Mouse (Mus musculus) T-helper 2 cell (primary cell): ENCODE data around the gene Olfr1061.
"Not testable (repeated sequence)": the region's sequence is repeated elsewhere in the genome, so short reads cannot be mapped to it uniquely, and the experiment has no call there.

ENCODE experiments used
- in situ Hi-C: fragments of 300-600 bp; cut with MboI, MseI; formaldehyde crosslinking; loops from one replicate; pipeline ENCODE4 v1.15.1; 2025; ENCODE audit warnings: high pct_unique_total_duplicates

The Olfr1061 gene

DNA sequence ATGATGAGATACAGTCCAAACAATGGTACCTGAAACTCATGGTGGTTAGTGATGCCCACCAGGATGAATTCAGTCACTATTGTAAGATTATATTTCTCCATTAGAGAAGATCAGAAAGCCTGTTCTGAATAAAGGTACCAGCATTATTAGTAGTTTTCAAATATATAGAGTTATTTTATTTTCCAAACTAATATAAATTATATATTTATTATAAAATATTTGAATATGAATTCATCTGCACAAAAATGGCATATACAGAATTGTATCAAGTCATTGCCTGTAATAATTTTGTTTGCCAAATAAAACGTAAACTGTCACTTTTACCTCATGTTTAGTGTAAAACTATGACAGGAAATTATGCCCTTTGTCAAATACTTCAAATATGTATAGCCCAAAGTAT lies at the start of gene Olfr1061:
Olfr1061 (minus strand) TSS at position 101 of the 400 bp plus-strand sequence.
- in situ Hi-C loops = no loop called here

DNA sequence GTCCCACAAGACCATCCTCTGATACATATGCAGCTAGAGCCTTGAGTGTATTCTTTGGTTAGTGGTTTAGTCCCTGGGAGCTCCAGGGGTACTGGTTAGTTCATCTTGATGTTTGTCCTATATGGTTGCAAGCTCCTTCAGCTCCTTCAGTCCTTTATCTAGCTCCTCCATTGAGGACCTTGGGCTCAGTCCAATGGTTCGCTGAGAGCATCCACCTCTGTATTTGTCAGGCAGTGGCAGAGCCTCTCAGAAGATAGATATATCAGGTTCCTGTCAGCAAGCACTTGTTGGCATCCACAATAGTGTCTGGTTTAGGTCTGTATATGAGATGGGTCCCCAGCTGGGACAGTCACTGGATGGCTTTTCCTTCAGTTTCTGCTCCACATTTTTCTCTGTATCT lies 46.6 kb upstream of the Olfr1061 start:
- in situ Hi-C loops = no loop called here

DNA sequence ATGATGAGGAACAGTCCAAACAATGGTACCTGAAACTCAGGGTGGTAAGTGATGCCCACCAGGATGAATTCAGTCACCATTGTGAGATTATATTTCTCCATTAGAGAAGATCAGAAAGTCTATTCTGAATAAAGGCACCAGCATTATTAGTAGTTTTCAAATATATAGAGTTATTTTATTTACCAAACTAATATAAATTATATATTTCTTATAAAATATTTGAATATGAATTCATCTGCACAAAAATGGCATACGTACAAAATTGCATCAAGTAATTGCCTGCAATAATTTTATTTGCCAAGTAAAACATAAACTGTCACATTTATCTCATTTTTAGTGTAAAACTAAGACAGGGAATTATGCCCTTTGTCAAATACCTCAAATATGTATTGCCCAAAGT lies 42.3 kb upstream of the Olfr1061 start, which contains the start of gene Olfr1066:
Olfr1066 (minus strand) TSS at position 101 of the 400 bp plus-strand sequence.
- in situ Hi-C loops = no loop called here

DNA sequence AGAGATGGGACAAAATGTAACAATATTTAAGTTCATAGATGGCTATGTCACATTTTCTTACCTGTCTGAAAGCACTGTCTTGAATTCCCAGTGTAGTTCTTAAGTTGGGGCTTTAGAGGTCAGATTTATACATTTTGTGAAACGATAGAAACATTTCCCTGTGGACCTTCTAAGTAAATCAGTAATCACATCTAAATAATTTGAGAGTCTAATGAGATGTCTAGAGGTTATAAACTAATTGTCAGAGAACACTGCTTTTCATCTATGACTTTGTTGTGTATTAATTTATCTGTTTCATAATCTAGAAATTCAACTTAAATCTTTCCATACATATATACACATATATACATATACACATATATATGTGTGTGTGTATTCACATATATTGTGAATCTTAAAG lies 36.6 kb upstream of the Olfr1061 start, which contains the start of gene Olfr1065:
Olfr1065 (minus strand) TSS at position 101 of the 400 bp plus-strand sequence.
- in situ Hi-C loops = not testable (repeated sequence)

DNA sequence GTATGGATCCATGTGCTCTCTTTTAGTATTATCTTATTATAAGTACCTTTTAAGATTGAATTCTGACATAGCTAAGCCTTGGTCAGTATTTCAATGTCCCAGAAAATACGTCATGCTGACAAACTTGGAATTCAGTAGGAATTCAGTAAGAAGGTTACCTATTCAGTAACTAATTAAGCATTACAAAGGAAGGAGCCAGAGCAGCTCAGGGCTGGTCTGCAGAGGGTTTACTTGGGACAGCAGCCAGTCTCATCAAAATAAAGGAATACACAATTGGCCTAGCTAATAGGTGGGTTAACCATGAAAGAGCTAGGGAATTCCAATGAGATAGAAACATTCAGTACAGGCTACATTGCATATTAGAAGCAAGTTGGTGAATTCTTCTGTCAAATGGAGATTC lies 28.3 kb upstream of the Olfr1061 start:
- in situ Hi-C loops = not testable (repeated sequence)

DNA sequence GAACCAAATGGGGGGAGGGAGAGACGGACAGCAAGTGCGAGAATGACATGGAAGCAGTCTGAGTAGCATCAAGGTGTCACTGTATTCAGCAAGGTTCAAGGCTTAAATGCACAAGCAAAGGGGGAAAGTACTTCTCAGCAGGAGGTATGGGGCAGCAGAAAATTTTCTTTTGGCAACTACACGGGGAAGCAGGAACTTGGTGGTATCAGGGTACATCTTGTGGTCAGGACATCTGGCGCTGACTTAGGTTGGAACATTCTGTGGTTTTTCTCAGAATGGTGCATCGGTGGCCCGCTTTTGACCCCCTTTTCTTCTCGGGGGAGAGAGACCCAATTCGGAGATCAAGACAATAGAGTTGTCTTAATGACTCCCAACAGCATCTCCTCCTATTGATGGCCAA lies 14.7 kb upstream of the Olfr1061 start:
- in situ Hi-C loops = not testable (repeated sequence)

DNA sequence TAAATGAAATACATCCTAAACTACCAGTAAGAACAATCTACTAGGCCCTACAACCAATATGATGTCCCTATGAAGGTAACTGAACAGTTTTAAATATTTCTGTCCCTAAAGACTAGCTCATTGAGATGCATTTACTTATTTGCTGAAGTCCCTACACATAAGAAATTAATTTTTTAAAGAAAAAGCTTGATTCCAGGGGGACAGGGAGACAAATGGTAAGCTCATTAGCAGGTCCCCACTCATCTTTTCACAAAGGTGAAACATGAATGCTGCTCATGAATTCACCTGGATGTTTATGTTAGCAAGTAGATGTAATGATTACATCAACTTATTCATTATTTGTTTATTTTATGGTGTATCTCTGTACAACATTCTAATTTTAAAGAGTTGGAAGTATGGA lies 12.8 kb upstream of the Olfr1061 start, which contains the start of gene Olfr1062:
Olfr1062 (minus strand) TSS at position 101 of the 400 bp plus-strand sequence.
- in situ Hi-C loops = not testable (repeated sequence)

DNA sequence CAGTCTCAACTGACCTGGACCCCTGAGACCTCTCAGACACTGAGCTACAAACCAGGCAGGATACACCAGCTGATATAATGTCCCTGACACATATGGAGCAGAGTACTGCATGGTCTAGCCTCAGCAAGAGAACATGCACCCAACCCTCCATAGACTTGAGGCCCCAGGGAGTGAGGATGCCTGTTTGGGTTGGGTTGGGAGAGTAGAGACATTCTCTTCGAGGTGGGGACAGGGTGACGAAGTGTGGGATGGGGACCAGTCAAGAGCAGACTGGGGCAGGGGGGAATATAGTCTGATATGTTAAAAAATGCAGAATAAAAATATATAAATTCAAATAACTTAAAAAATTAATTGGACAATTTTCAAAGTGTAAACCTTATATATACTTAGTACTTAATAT lies 18.7 kb downstream of the Olfr1061 start:
- in situ Hi-C loops = no loop called here

DNA sequence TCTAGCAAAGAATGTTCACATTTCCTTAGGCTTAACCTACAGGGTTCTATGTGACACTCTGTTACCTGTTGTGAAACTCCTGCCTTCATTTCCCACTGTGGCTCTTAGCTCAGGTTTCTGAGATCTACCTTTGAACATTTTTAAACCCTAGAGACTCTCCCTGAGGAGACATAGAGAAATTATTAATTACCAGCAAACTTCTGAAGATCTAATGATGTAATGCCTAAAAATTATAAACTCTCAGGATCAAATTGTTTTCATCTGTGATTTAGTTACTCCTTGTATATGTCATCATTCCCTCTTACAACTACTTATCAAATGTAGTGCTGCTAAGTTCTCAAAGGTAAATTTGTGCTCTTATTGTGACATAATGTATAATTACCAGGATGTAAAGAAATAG lies 25.4 kb downstream of the Olfr1061 start, which contains the start of gene Olfr1058:
Olfr1058 (minus strand) TSS at position 101 of the 400 bp plus-strand sequence.
- in situ Hi-C loops = not testable (repeated sequence)

DNA sequence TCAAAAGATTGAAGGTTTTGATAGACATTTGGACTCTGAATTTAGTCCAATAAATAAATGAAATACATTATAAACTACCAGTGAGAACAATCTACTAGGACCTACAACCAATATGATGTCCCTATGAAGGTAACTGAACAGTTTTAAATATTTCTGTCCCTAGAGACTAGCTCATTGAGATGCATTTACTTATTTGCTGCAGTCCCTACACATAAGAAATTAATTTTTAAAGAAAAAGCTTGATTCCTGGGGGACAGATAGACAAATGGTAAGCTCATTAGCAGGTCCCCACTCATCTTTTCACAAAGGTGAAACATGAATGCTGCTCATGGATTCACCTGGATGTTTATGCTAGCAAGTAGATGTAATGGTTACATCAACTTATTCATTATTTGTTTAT lies 35.6 kb downstream of the Olfr1061 start, which contains the start of gene Olfr1057:
Olfr1057 (minus strand) TSS at position 101 of the 400 bp plus-strand sequence.
- in situ Hi-C loops = no loop called here

DNA sequence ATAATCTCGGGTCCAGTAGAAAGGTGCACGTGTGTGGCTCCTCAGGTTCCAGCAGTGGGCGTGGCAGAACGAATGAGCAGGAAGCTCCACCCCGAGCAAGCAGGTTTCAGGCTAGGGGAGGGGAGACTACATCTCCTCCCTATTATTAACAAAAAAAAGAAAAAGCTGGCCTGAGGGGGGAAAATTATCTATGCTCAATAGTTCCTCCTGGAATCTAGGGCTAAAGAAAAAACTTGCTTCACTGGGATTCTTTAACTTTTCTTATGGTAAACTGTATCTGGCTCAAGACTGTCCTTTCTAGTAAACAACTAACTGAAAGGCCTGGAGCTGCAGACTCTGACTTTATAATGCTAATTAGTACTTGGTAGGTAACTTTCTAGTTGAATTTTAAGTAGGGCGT lies 47.5 kb downstream of the Olfr1061 start:
- in situ Hi-C loops = not testable (repeated sequence)
